Mouse (Mus musculus): ENCODE results near the gene Ppp1r17. TPM values are rescaled to one million over a fixed set of nuclear protein-coding genes. Genes with fewer than 3 reads are reported as not detected.

Gene Ppp1r17
- total RNA-seq, 2 experiments from 2014 or later = 0.52 TPM; not detected in 1

DNA sequence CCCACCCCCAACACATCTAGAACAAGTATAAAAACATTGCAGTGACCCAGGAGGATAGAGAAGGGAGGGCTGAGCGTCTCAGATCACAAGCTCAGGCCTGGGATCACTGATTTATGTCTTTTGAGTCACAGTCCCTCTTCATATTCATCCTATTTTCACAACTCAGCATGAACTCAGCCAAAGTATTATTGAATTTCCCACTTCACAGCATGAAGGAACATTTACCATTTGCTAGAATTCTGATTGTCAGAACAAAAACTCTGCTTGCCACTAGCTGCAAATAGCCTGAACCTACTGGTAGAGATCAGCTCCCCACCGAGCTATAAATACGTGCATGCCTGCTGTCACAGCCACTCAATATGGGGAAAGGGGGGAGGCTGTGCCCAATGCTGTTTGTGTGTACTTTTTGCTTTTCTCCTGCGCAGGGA is 59.1 kb downstream of the Ppp1r17 start:
- no peak for DNase-seq (ENCODE audit: low spot score in 2 of 2)
- intact Hi-C loops (cut with DNase I) = no loop called here

Other genes with a start within 250 kb of the Ppp1r17 start
- 1 to 10 TPM; 1.2 to 2.1 TPM for gene Itprid1, start 180.6 kb upstream of the Ppp1r17 start, total RNA-seq (2021)